Mouse (Mus musculus) limb, embryonic 11.5 days (tissue): Measurements from ENCODE around the gene Ttc38. TPM values are rescaled to one million over a fixed set of nuclear protein-coding genes. Genes with fewer than 3 reads are reported as not detected.

Experiments used
- ATAC-seq: fragments of 200-750 bp; cut with Nextera tagmentation; 2 replicates; pipeline ENCODE4 v1.8.0; 2017; ENCODE audit warnings: low read depth; ENCODE audit not compliant: insufficient number of reproducible peaks, low FRiP score, low TSS enrichment
- DNase-seq: peaks from one replicate; pipeline ENCODE4 v3.0.0-alpha.2; 2015; ENCODE audit warnings: low spot score
- H3K27ac ChIP-seq: fragments of 300-500 bp; sonication (generic); replicated peaks from 2 replicates; pipeline ENCODE4 v1.5.1; 2014; ENCODE audit warnings: low read depth, mild to moderate bottlenecking, low read length
- H3K27me3 ChIP-seq: fragments of 300-500 bp; sonication (generic); 2 replicates; pipeline ENCODE4 v1.6.1; 2014; ENCODE audit warnings: mild to moderate bottlenecking, low read length, mixed read lengths; ENCODE audit not compliant: control insufficient read depth, insufficient read depth
- H3K36me3 ChIP-seq: fragments of 300-500 bp; sonication (generic); 2 replicates; pipeline ENCODE4 v1.6.1; 2014; ENCODE audit warnings: mild to moderate bottlenecking, low read length, moderate library complexity, mixed read lengths; ENCODE audit not compliant: control insufficient read depth, insufficient read depth
- H3K4me1 ChIP-seq: fragments of 300-500 bp; sonication (generic); 2 replicates; pipeline ENCODE4 v1.6.1; 2014; ENCODE audit warnings: low read length, mixed read lengths; ENCODE audit not compliant: control insufficient read depth, insufficient read depth
- H3K4me2 ChIP-seq: fragments of 300-500 bp; sonication (generic); 2 replicates; pipeline ENCODE4 v1.6.1; 2014; ENCODE audit warnings: low read depth, mild to moderate bottlenecking, moderate library complexity; ENCODE audit not compliant: severe bottlenecking
- H3K4me3 ChIP-seq: fragments of 300-500 bp; sonication (generic); 2 replicates; pipeline ENCODE4 v1.5.1; 2014; ENCODE audit warnings: low read depth, low read length
- H3K9ac ChIP-seq: fragments of 300-500 bp; sonication (generic); 2 replicates; pipeline ENCODE4 v1.6.1; 2014; ENCODE audit warnings: mild to moderate bottlenecking, low read length
- H3K9me3 ChIP-seq: fragments of 300-500 bp; sonication (generic); 2 replicates; pipeline ENCODE4 v1.6.1; 2016; ENCODE audit warnings: low read length; ENCODE audit not compliant: control insufficient read depth
- WGBS: fragments of 180-500 bp; shearing (Covaris S2); extraction: QIAGEN DNeasy Blood & Tissue Kit; methylation state at CpG from one replicate; pipeline ENCODE4 v1.1.7; 2014; 5-methylcytosine and 5-hydroxymethylcytosine counted together
- polyA plus RNA-seq: library from polyadenylated mRNA; unstranded; fragments of >200 nt; fragmentation: Nextera tagmentation; extraction: Ambion mirVana; gene quantifications from 2 replicates; pipeline ENCODE4 v1.2.1, GENCODE M21; 2014

Gene Ttc38
- polyA plus RNA-seq, 1 experiment from 2014 or later, result 4.1 TPM

- Histone ChIP-seq H3K4me1 (0 out of 2 replicates have a peak, but pooled peaks cover 3% of the 10 kb centered on the region), H3K36me3 (no peaks in the 10 kb centered on the region), H3K4me3 (peak overlapping the region; percentile 48), H3K27me3 (no peaks in the 10 kb centered on the region), H3K4me2 (peak overlapping the region; percentile 79), H3K9me3 (no peaks in the 10 kb centered on the region), H3K9ac (peak overlapping the region; percentile 56; the same call in 1 of the 2 replicates), H3K27ac (no peak overlapping the region)
- WGBS, result 39% methylated on average over 8 of the region's 8 CpGs
- no peak for DNase-seq
- ATAC-seq, result no peak
Measured at GRCm38 (mm10) chr15:85832599-85832998, 493 bp downstream of the Ttc38 start.

DNA sequence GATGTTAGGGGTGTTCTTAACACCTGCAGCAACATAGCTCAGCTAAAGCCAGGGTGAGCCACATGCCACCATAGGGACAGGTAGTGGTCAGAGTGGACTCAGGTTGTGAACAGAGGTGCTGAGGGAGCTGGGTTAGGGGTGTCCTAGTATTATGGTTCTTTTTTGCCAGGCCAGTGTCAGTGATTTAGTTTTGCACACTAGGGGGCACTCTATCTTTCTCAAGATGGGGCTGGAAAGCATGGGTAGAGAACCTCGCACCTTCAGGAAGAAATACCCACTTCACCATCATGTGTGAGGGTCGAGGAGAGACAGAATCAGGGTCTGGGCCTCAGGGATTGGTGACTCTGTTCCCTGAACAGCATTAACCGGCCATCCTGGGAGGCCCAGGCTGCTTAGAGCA, 3.2 kb downstream of the Ttc38 start:
- no peak overlapping the region for H3K27ac ChIP-seq
- H3K4me2 ChIP-seq, result no peak overlapping the region
- WGBS, result 55% methylated on average over 3 of the region's 3 CpGs
- no peaks in the 10 kb centered on the region for H3K27me3 ChIP-seq
- H3K4me1 ChIP-seq, result 0 out of 2 replicates have a peak, but pooled peaks cover 3% of the 10 kb centered on the region
- DNase-seq, result no peak
- H3K9ac ChIP-seq, result no peak overlapping the region
- no peaks in the 10 kb centered on the region for H3K36me3 ChIP-seq
- no peak overlapping the region for H3K4me3 ChIP-seq
- no peaks in the 10 kb centered on the region for H3K9me3 ChIP-seq
- no peak for ATAC-seq

GRCm38 (mm10) chr15:85836887-85837286, 4.8 kb downstream of the Ttc38 start:
- no peak overlapping the region for H3K9ac ChIP-seq
- 94% methylated on average over 5 of the region's 5 CpGs for WGBS

DNA sequence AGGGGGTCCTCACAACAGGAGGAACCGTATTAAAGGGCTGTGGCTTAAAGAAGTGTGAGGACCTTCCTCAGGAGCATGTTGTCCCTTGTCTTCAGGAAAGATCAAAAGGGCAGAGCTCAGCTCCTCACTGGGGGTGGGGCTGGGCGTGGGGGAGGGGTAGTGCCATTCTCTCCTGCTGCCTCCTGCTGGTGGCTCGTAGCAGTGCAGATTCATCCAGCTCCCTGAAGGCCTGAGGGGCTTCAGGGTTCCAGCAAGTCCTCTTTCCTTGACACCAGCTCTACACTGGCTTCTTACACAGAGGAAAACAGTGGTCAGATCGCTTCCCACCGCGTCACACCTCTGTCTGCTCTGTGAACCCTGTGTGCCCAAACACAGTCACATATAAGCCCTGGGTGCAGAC, 8.9 kb downstream of the Ttc38 start:
- WGBS, result 31% methylated on average over 6 of the region's 6 CpGs
- peak; percentile 58 for DNase-seq

More at GRCm38 (mm10) chr15:85836887-85837286, 4.8 kb downstream of the Ttc38 start:
- H3K4me2 ChIP-seq, result no peak overlapping the region
- H3K36me3 ChIP-seq, result no peaks in the 10 kb centered on the region
- DNase-seq, result no peak
- no peaks in the 10 kb centered on the region for H3K9me3 ChIP-seq
- no peak overlapping the region for H3K4me3 ChIP-seq
- no peaks in the 10 kb centered on the region for H3K27me3 ChIP-seq
- no peak overlapping the region for H3K27ac ChIP-seq
- H3K4me1 ChIP-seq, result 0 out of 2 replicates have a peak, but pooled peaks cover 3% of the 10 kb centered on the region
- no peak for ATAC-seq

GRCm38 (mm10) chr15:85841796-85842360, 9.8 kb downstream of the Ttc38 start:
- Histone ChIP-seq H3K4me1 (no peaks in the 10 kb centered on the region), H3K36me3 (no peaks in the 10 kb centered on the region), H3K27me3 (no peaks in the 10 kb centered on the region), H3K27ac (no peak overlapping the region), H3K4me2 (no peak overlapping the region), H3K9me3 (no peaks in the 10 kb centered on the region), H3K9ac (no peak overlapping the region), H3K4me3 (no peak overlapping the region)
- DNase-seq (no peak), ATAC-seq (no peak)
- 80% methylated on average over 5 of the region's 5 CpGs for WGBS

More for the DNA sequence above, 8.9 kb downstream of the Ttc38 start:
- Histone ChIP-seq H3K4me3 (no peak overlapping the region), H3K9ac (no peak overlapping the region), H3K9me3 (no peaks in the 10 kb centered on the region), H3K4me2 (no peak overlapping the region), H3K27me3 (no peaks in the 10 kb centered on the region), H3K27ac (no peak overlapping the region), H3K4me1 (no peaks in the 10 kb centered on the region), H3K36me3 (no peaks in the 10 kb centered on the region)
- no peak for ATAC-seq

DNA sequence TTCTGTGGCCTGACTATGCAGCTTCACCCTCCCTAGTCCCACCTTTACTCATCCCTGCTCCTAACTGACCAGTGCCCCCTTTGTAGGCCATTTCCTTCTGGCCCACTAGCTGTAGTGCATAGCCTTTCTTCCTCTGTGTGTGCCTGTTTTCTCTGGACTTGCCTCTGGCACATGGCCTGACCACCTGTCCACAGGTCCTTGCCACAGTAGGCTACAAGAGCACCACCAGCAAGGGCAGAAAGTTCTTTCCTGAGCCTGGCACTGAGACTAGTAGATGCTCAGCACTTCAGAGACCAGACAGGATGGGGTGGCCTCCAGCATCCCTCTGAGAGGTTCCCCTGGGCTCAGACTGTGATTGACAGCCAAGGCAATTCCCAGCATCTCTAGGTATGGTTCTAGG, 13.0 kb downstream of the Ttc38 start:
- Histone ChIP-seq H3K27me3 (no peaks in the 10 kb centered on the region), H3K9ac (no peak overlapping the region)
- no peak for ATAC-seq

GRCm38 (mm10) chr15:85851656-85852392, 19.7 kb downstream of the Ttc38 start:
- Histone ChIP-seq H3K9ac (no peak overlapping the region), H3K27ac (no peak overlapping the region), H3K4me1 (no peaks in the 10 kb centered on the region), H3K36me3 (no peaks in the 10 kb centered on the region; the same call in 1 of the 2 replicates), H3K27me3 (no peaks in the 10 kb centered on the region), H3K4me2 (no peak overlapping the region), H3K9me3 (no peaks in the 10 kb centered on the region), H3K4me3 (no peak overlapping the region)
- 79% methylated on average over 12 of the region's 12 CpGs for WGBS
- no peak for DNase-seq
- no peak for ATAC-seq

More for the DNA sequence above, 13.0 kb downstream of the Ttc38 start:
- DNase-seq, result no peak
- no peaks in the 10 kb centered on the region for H3K36me3 ChIP-seq
- H3K4me3 ChIP-seq, result no peak overlapping the region
- H3K9me3 ChIP-seq, result no peaks in the 10 kb centered on the region
- H3K4me2 ChIP-seq, result no peak overlapping the region
- H3K27ac ChIP-seq, result no peak overlapping the region
- H3K4me1 ChIP-seq, result no peaks in the 10 kb centered on the region

DNA sequence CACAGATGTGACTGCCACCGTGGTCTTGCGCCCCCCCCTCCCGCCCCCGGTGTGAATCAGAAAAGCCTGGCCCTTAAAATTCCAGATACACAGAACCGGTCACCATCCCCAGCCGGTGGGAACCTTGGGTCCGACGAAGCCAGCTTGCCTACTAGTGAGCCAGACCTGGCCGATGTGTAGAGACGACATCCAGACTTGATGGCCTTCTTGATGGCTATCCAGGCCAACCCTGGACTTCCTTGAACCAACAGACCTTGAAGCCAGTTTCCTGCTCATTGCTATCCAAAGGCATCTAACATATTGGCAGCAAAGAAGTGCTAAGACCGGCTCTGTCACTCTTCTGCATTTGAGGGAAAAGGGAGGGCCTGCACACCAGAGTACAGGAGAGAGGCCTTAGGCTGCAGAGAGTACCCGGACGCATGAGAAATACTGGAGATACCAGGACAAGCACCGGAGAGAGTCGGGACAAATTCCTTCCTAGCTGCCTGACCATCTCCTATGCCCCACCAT, 26.9 kb downstream of the Ttc38 start:
- Histone ChIP-seq H3K4me2 (peak overlapping the region; percentile 87), H3K27me3 (no peaks in the 10 kb centered on the region), H3K9me3 (no peaks in the 10 kb centered on the region), H3K27ac (no peak overlapping the region; the same call in 1 of the 2 replicates), H3K9ac (peak overlapping the region; percentile 75), H3K4me3 (peak overlapping the region; percentile 74), H3K36me3 (peaks cover 14% of the 10 kb centered on the region), H3K4me1 (peaks cover 6% of the 10 kb centered on the region)
- no peak; the same call in 1 of the 2 replicates for ATAC-seq
- DNase-seq, result no peak
- WGBS, result 11% methylated on average over 15 of the region's 15 CpGs
